Mouse (Mus musculus) CH12.LX (cell line): ENCODE measurements around the gene St8sia6. TPM values are rescaled to one million over a fixed set of nuclear protein-coding genes. Genes with fewer than 3 reads are reported as not detected.

Experiments used
- DNase-seq: peaks from one replicate; pipeline ENCODE4 v3.0.0-alpha.2; 2013; ENCODE audit errors: extremely low read depth
- H3K27ac ChIP-seq: 2 replicates; pipeline ENCODE4 v1.5.1; 2012; ENCODE audit warnings: low read depth, mild to moderate bottlenecking, control low read depth, moderate library complexity; ENCODE audit not compliant: insufficient read depth
- H3K27me3 ChIP-seq: replicated peaks from 2 replicates; pipeline ENCODE3; 2012; ENCODE audit warnings: inconsistent platforms
- H3K36me3 ChIP-seq, 2 experiments: replicated peaks in 1 of 2; 2 replicates each; pipeline versions ENCODE3 to v1.6.1; 2012; ENCODE audit warnings: inconsistent platforms in 1 of 2, low read length in 1 of 2, mild to moderate bottlenecking in 1 of 2, mixed read lengths in 1 of 2, moderate library complexity in 1 of 2; ENCODE audit not compliant: control insufficient read depth in 1 of 2, insufficient read depth in 1 of 2
- H3K4me1 ChIP-seq, 2 experiments: 2 replicates each; pipeline ENCODE4 v1.6.1; 2012; ENCODE audit warnings: inconsistent platforms in 1 of 2, moderate library complexity in 1 of 2; ENCODE audit not compliant: insufficient read depth in 2 of 2, control insufficient read depth in 1 of 2
- H3K4me2 ChIP-seq: 2 replicates; pipeline ENCODE4 v1.6.1; 2012; ENCODE audit warnings: low read depth, mild to moderate bottlenecking, control low read depth; ENCODE audit not compliant: poor library complexity, insufficient read depth, severe bottlenecking
- H3K4me3 ChIP-seq, 3 experiments: fragments of 150-350 bp in 1 of 3; sonication (generic) in 1 of 3; replicated peaks in 1 of 3; 2 replicates each; pipeline versions ENCODE3 to v1.5.1; 2011 to 2012; ENCODE audit warnings: low read depth in 2 of 3, low read length in 2 of 3, mild to moderate bottlenecking in 2 of 3, moderate library complexity in 2 of 3, control low read depth in 1 of 3, improper control_type of control experiment in 1 of 3, inconsistent platforms in 1 of 3, mixed read lengths in 1 of 3; ENCODE audit not compliant: poor library complexity in 1 of 3
- H3K79me2 ChIP-seq: replicated peaks from 2 replicates; pipeline ENCODE4 v1.6.1; 2012; ENCODE audit warnings: mild to moderate bottlenecking, moderate library complexity; ENCODE audit not compliant: control insufficient read depth, poor library complexity, insufficient read depth, severe bottlenecking; ENCODE audit errors: extremely low read depth
- H3K9ac ChIP-seq: 2 replicates; pipeline ENCODE4 v1.6.1; 2012; ENCODE audit warnings: low read depth, mild to moderate bottlenecking, control low read depth, moderate library complexity; ENCODE audit not compliant: insufficient read depth
- H3K9me3 ChIP-seq: replicated peaks from 2 replicates; pipeline ENCODE3; 2012; ENCODE audit warnings: low read length, inconsistent platforms, mixed read lengths
- BHLHE40 ChIP-seq: IDR thresholded peaks from 2 replicates; pipeline ENCODE4 v1.6.1; 2011; ENCODE audit warnings: mild to moderate bottlenecking, low read depth, low read length, improper control_type of control experiment
- CHD1 ChIP-seq: IDR thresholded peaks from 2 replicates; pipeline ENCODE4 v1.6.1; 2012; ENCODE audit warnings: low read depth, low read length, improper control_type of control experiment, inconsistent platforms
- E2F4 ChIP-seq: IDR thresholded peaks from 2 replicates; pipeline ENCODE4 v1.6.1; 2011; ENCODE audit warnings: low read depth, low read length, improper control_type of control experiment; ENCODE audit not compliant: insufficient replicate concordance
- JUN ChIP-seq: IDR thresholded peaks from 2 replicates; pipeline ENCODE4 v1.6.1; 2011; ENCODE audit warnings: low read depth, mild to moderate bottlenecking, low read length, improper control_type of control experiment, moderate library complexity; ENCODE audit not compliant: insufficient read depth
- JUND ChIP-seq: conservative IDR thresholded peaks from 2 replicates; pipeline ENCODE4 v1.6.1; 2011; ENCODE audit warnings: low read depth, low read length, improper control_type of control experiment
- MAFK ChIP-seq: IDR thresholded peaks from 2 replicates; pipeline ENCODE4 v1.6.1; 2011; ENCODE audit warnings: low read length, improper control_type of control experiment; ENCODE audit not compliant: insufficient replicate concordance
- MAX ChIP-seq: IDR thresholded peaks from 2 replicates; pipeline ENCODE4 v1.6.1; 2011; ENCODE audit warnings: low read length, improper control_type of control experiment
- MAZ ChIP-seq: IDR thresholded peaks from 2 replicates; pipeline ENCODE4 v1.6.1; 2012; ENCODE audit warnings: low read depth, mild to moderate bottlenecking, inconsistent platforms, low read length, improper control_type of control experiment, moderate library complexity
- MYC ChIP-seq: IDR thresholded peaks from 2 replicates; pipeline ENCODE4 v1.6.1; 2011; ENCODE audit warnings: low read depth, mild to moderate bottlenecking, improper control_type of control experiment, low read length
- NELFE ChIP-seq: IDR thresholded peaks from 2 replicates; pipeline ENCODE4 v1.6.1; 2011; ENCODE audit warnings: low read depth, low read length, improper control_type of control experiment
- PAX5 ChIP-seq: IDR thresholded peaks from 2 replicates; pipeline ENCODE4 v1.6.1; 2012; ENCODE audit warnings: low read length, inconsistent platforms, mixed read lengths
- POLR2A ChIP-seq: IDR thresholded peaks from 2 replicates; pipeline ENCODE4 v1.6.1; 2011; ENCODE audit warnings: low read depth, mild to moderate bottlenecking, improper control_type of control experiment, low read length
- POLR2AphosphoS2 ChIP-seq: IDR thresholded peaks from 2 replicates; pipeline ENCODE4 v1.6.1; 2011; ENCODE audit warnings: low read depth, low read length, improper control_type of control experiment
- RAD21 ChIP-seq: IDR thresholded peaks from 2 replicates; pipeline ENCODE4 v1.6.1; 2011; ENCODE audit warnings: low read depth, mild to moderate bottlenecking, low read length, improper control_type of control experiment, moderate library complexity
- SIN3A ChIP-seq: IDR thresholded peaks from 2 replicates; pipeline ENCODE4 v1.6.1; 2012; ENCODE audit warnings: low read length, improper control_type of control experiment, inconsistent platforms
- SMC3 ChIP-seq: IDR thresholded peaks from 2 replicates; pipeline ENCODE4 v1.6.1; 2011; ENCODE audit warnings: low read depth, low read length, improper control_type of control experiment
- TBP ChIP-seq: conservative IDR thresholded peaks from 2 replicates; pipeline ENCODE4 v1.6.1; 2011; ENCODE audit warnings: low read depth, low read length, improper control_type of control experiment
- USF1 ChIP-seq: IDR thresholded peaks from 2 replicates; pipeline ENCODE4 v1.6.1; 2014; ENCODE audit warnings: low read depth, mild to moderate bottlenecking, inconsistent platforms, low read length, improper control_type of control experiment
- ZC3H11A ChIP-seq: IDR thresholded peaks from 2 replicates; pipeline ENCODE4 v1.6.1; 2012; ENCODE audit warnings: low read depth, mild to moderate bottlenecking, inconsistent platforms, low read length, improper control_type of control experiment
- dilution Hi-C: fragments of 300-500 bp; cut with MboI; formaldehyde crosslinking; loops from 2 replicates; pipeline ENCODE4 v1.14.3; 2020; ENCODE audit warnings: low sequenced_read_pairs; ENCODE audit not compliant: extremely low pct_unique_long_range_greater_than_20kb, extremely low pct_ligation_motif_present
- in situ Hi-C: fragments of 300-500 bp; cut with MboI; formaldehyde crosslinking; loops from 3 replicates; pipeline ENCODE4 v1.14.3; 2019; ENCODE audit warnings: low sequenced_read_pairs, low pct_ligation_motif_present, low pct_unique_long_range_greater_than_20kb, mixed read lengths
- polyA plus RNA-seq: library from polyadenylated mRNA; unstranded; fragments of >175 nt; gene quantifications from 2 replicates; pipeline ENCODE4 v1.2.1, GENCODE M21; 2012; ENCODE audit warnings: low read depth; ENCODE audit not compliant: insufficient read length
- total RNA-seq, 2 experiments: library from RNA; depleted of rRNA; stranded (reverse); fragments of 300-350 nt in 1 of 2; fragments of >200 nt in 1 of 2; gene quantifications; 2 replicates each; pipeline ENCODE4 v1.2.3; 2012 to 2014

St8sia6 gene
- total and polyA plus RNA-seq, 3 experiments = 27.4 to 51.0 (median 43.7) TPM

DNA sequence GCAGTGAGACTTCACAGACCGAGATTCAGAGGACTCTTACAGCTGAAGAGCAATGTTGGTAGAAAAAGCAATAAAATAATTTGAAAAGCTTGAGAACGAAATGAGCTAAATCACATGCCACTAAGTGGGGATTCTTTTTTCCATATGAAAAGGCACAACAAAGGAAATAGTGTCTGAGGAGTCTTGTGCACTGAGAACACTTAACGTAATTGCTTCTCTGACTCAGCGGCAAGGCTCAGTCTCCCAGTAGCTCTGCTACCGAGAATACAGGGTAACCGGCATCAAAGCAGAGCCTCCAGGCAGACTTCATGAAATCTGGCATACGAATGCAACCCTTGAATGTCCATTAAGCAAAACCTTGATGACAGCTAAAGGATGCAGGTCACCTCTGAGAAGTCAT, 55.2 kb downstream of the St8sia6 start:
- H3K4me2 ChIP-seq = no peak overlapping the region
- no peaks in the 10 kb centered on the region for H3K27me3 ChIP-seq
- TF ChIP-seq NELFE (no peak), BHLHE40 (no peak), CHD1 (no peak), SMC3 (no peak), ZC3H11A (no peak), RAD21 (no peak), SIN3A (no peak), POLR2AphosphoS2 (no peak), USF1 (no peak), JUN (no peak), TBP (no peak), E2F4 (no peak), MYC (no peak), POLR2A (no peak), MAZ (no peak), MAFK (no peak)
- dilution Hi-C loops = no loop called here
- no peak overlapping the region for H3K4me3 ChIP-seq
- peaks cover 5% of the 10 kb centered on the region; the same call in 1 of the 2 replicates for H3K79me2 ChIP-seq
- no peak overlapping the region for H3K27ac ChIP-seq
- DNase-seq = no peak
- no peaks in the 10 kb centered on the region for H3K4me1 ChIP-seq
- H3K9me3 ChIP-seq = no peaks in the 10 kb centered on the region
- H3K9ac ChIP-seq = no peak overlapping the region
- H3K36me3 ChIP-seq = peaks cover 4 to 63% of the 10 kb centered on the region in 2 experiments
- in situ Hi-C loops = no loop called here

DNA sequence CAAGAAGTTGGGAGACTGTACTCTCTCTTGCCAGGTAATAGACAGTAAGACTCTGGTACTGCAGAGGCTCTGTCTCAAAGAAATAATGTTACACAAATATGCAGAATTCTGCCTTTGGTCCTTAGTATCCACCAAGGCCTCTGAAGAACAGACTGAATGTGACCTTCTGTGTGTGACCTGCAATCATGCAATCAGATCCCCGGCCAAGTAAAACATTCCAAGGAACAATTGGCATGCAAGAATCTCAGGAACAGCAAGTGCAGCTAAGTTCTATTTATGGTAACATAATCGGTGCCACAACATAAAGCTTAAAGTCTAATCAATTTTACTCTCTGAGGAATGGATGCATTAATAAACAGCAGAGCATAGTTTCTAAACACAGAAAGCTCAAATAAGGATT, 66.0 kb downstream of the St8sia6 start:
- no peak overlapping the region for H3K4me3 ChIP-seq
- H3K36me3 ChIP-seq = peaks cover 5 to 75% of the 10 kb centered on the region in 2 experiments
- dilution Hi-C loops (no loop called here), in situ Hi-C loops (no loop called here)
- H3K9ac ChIP-seq = no peak overlapping the region
- peaks cover 6% of the 10 kb centered on the region for H3K79me2 ChIP-seq
- H3K27me3 ChIP-seq = no peaks in the 10 kb centered on the region
- no peak for TF ChIP-seq MAX
- TF ChIP-seq PAX5 = no peak
- no peak for TF ChIP-seq JUND
- TF ChIP-seq NELFE = no peak
- TF ChIP-seq MAFK = no peak
- no peak for TF ChIP-seq JUN
- TF ChIP-seq MYC = no peak
- no peaks in the 10 kb centered on the region for H3K4me1 ChIP-seq
- peaks cover 4% of the 10 kb centered on the region for H3K9me3 ChIP-seq
- DNase-seq = no peak
- no peak overlapping the region for H3K4me2 ChIP-seq
- no peak overlapping the region for H3K27ac ChIP-seq
